Mouse (Mus musculus) ovary, postnatal 36 days (tissue): ENCODE data around the gene Agbl2.
A peak's percentile ranks its signal among the peaks of the same experiment; 100 is the strongest.

Experiments used
- DNase-seq: peaks from one replicate; pipeline ENCODE4 v3.0.0; 2022; ENCODE audit warnings: low spot score, mixed read lengths

The Agbl2 gene

DNA sequence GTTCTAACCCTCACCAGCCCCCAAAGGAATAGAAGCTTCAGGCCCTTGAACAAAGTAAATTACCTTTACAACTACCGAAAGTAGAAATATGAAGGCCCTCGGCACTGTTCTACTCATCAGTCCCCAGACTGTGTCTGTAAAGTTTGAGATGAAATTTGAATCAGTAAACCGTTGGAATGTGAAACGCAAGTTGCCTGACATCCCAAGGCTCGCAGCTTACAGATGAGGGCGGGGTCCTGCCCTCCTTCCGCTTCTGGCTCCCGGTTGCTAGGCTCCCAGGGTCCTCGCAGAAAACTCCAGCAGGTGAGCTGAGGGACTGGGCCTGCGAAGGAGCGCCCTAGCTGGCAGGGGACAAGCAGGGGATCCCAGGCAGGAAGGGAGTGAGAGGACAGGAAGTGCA lies at the start of gene Agbl2:
Agbl2 (plus strand) TSS at position 270 of the 400 bp plus-strand sequence.
- DNase-seq: peak; percentile 29

DNA sequence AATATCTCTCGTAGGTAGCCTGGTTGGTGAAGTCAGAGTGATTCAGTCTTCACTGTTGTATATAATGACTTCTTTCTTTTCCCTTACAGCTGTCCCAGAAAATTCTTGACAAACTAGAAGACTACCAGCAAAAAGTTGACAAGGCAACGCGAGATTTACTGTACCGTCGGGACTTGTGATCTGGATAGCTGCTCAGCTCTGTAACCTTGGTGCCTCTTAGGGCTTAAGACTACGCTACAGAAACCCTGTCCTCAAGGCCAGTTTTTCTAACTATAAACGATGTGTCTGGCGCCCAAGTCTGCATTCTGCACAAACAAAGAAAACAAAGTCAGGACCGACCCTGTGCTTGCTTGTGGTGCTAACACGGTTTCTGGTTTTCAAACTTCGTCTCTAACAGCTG lies 47.2 kb upstream of the Agbl2 start:
- DNase-seq: peak; percentile 16

DNA sequence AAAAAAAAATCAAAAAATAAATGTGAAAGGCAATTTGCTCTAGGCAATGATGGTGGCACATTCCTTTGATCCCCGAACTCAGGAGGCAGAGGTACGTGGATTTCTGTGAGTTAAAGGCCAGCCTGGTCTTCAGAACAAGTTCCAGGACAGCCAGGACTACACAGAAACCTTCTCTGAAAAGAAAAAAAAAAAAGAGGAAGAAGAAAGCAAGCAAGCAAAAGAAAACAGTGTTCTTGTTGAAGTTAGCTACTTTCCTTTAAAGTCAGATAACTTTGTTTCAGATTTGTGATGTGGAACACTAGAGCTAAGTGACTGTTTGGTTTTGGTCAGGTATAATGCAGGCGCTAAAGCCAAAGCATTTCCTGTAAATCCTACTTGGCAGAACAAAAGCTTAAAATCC lies 43.7 kb upstream of the Agbl2 start:
- DNase-seq: no peak

DNA sequence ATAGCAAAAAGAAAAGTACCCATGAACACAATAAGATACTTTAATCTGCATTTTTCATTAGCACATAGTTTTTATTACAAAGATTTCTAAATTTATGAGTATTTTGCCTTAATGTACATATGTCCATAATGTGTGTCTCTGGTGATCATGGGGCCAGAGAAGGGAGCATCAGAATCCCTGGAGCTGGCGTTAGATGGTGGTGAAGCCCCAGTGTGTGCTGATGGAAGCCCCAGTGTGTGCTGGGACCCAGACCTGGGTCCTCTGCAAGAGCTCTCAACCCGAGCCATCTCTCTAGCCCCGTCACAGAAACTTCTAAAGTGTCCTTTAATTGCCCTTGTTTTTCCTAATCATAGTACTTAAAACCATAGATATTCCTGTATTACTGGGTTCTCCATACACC lies 43.2 kb upstream of the Agbl2 start:
- DNase-seq: no peak

DNA sequence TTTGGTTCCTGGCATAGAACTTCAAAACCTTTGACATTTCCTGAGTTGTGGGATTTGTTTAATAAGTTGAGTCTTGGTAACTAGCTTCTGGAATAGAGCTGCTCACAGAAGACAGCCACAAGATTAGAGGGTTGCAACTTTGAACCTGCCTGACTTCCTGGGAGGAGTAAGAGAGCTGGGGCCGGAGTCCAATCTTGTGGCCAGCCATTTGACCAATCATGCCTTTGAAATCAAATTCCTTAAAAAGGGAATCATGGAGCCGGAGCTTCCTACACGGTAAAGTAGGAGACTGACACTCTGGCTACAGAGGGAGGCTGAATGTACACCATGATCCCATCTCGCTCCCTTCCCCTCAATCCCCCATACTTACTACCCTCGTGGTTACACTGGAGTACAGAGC lies 42.6 kb upstream of the Agbl2 start:
- no peak for DNase-seq

DNA sequence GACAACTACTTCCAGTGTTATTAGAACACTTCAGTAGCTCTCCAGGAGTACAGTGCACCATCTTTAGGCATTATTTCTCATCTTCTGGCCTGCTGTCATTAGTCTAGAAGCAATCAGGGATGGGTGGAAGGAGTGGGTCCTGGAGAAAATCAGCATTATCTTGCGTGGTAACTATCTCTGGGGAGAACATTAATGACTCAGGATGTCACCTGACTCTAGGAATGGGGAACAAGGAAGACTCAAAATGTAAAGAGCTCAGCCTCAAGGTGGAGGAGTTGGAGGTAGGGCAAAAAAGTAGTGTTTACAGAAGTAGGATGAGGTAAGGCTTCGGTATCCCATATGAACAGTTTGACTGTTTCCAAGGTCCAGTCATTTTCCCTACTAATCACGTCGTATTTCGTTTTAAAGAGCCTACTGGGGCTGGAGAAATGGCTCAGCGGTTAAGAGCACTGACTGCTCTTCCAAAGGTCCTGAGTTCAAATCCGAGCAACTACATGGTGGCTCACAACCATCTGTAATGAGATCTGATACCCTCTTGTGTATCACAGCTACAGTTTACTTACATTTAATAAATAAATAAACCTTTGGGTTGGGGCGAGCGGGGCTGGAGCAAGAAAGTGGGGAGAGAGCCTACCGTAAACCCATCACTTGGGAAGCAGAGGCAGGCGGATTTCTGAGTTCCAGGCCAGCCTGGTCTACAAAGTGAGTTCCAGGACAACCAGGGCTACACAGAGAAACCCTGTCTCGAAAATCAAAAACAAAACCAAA lies 38.1 kb upstream of the Agbl2 start:
- no peak for DNase-seq

DNA sequence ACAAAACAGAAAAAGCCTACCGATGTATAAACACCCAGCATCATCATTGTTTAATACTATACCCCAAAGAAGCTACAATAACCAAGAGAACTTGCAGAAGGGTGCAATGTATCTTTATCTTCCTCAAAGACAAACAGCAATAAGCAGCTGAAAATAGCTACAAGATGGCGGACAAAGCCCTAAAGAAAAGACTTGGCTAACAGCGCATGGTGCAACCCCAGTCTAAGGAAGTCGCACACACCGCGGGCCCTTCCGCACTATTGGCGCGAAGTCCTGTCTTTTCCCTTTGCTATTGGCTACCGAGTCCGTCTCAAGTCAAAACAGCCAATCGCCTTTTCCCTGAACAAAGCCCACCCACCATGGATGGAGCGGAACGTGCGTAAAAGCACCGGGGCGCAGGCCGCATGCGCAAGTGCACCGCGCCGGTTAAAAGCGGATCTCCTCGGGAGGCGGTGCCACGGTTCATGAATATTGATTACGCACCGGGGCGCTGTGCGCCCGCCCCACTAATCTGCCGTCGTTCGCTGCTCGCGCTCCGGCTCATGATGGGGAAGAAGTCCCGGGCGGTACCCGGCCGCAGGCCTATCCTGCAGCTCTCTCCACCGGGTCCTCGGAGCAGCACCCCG lies 37.4 kb upstream of the Agbl2 start, which contains the start of gene Fnbp4:
Fnbp4 (plus strand) TSS at position 318 of the 626 bp plus-strand sequence.
- DNase-seq: peak; percentile 97

DNA sequence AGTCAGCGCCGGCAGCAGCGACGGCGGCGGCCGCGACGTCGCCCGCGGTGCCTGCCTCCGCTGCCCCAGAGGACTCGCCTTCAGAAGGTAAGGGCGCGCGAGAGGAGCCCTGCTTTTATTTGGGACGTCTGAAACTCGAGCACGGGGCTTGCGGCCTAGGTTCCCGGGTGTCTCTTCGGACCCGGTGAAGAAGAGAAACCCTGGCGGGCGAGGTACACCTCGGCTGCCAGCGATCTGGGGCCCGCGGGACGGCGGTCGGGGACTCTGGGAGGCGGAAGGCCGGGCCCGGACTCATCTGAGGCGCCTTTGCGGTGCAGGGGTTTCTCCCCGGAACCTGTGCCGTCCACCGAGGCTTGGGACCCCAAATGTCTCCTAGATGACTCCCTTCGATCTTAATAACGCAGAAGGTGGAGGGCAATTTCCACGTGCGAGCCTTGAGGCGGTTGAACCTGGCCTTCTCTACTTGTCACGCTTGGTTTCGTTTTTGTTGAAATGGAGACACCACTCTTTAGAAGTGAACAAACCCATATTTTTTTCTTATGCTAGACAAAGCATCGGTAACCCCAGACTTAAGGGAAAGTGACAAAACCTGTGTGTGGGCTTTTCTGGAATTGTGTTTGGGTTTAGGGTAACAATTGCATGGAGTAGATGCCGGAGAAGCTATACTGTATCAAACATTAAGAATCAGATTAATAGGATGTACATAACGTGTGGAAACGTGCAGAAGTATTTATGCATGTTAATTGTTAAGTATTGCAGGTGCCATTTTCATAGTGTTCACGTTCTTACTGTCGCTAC lies 36.6 kb upstream of the Agbl2 start:
- no peak for DNase-seq

DNA sequence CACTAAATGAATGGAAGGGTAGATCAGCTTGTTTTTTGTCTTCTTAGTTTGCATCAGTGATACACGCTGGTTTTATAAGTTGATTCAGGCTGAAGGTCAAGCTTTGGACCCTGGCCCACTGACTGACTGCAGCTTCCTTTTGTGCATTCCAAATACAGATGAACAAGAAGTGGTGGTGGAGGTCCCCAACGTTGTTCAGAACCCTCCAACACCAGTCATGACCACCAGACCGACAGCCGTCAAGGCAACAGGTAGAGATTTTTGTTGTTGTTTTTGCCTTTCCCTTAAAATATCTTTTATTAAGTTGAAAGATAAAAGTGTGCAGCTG lies 36.0 kb upstream of the Agbl2 start:
- DNase-seq: no peak

DNA sequence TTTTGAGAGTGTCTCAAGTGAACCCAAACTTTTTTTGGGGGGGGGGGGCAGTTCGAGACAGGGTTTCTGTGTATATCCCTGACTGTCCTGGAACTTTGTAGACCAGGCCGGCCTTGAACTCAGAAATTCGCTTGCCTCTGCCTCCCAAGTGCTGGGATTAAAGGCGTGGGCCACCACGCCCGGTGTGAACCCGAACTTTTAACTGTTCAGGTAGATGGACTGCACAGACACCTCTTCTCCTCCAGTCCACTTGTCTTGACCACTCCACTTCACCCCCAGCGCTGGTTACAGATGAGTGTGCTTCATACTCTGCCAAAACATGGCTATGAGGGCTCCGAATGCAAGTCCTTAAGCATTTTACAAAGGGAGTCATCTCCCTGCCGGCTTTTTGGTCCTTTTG lies 35.4 kb upstream of the Agbl2 start:
- DNase-seq: no peak

DNA sequence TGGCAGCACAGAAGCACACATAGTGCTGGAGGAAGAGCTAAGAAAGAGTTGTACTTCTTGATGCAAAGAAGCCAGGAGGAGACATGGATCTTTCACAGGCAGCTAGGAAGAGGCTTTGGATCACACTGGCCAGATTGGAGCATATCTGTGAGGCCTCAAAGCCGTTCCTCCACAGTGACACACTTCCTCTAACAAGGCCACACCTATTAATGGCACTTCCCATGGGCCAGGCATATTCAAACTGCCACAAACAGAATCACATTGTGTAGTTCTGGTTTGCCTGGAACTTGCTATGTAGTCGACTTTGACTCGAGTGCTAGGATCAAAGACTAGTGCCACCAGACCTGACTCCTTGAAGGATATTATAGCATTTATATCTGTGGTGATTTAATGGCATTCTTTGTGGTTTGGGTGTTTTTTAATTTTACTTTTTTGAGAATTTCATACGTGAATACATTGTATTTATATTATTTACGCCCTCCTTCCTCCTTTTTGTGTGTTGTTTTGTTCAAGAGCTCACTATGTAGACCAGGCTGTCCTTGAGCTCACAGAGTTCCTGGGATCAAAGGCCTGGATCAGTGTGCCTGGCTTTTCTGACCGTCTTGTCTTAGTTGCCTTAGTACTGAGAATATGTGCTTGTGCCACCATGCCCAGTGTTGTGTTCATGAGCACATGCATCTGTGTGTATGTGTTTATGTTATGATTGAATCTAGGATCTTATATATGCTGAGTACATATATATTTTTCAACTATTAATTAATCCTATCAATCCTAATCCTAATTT lies 32.7 kb upstream of the Agbl2 start:
- no peak for DNase-seq

DNA sequence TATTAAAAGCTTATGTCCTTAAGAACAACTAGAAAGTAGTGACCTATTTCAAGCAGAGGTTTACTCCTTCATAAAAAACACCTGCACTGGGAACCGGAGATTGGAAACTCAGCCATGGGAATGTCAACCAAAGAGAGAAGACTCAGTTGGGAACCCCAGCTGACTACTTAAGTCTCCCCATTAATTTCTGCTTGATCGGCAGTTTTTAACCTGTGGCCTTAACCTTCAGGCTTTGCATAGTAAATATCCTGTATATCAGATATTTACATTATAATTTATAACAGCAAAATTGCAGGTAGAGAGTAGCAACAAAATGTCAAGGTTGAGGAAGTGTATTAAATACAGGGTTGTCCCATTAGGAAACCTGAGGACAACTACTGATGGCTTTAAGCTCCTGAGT lies 29.0 kb upstream of the Agbl2 start:
- no peak for DNase-seq

DNA sequence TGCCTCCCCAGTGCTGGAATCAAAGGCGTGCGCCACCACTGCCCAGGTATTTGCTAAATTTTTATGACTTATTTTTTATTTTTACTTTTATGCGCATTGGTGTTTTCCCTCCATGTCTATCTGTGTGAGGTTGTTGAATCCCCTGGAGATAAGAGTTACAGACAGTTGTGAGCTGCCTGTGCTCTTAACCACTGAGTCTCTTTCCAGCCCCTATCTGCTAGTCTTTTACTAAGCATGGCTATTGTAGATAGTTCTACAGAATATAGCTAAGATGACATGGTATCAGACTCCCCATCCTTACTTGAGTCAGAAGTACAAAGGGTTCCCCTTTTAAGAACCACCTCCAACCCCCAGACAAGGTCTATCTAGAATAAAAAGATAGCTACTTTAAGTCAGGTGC lies 28.3 kb upstream of the Agbl2 start:
- no peak for DNase-seq

DNA sequence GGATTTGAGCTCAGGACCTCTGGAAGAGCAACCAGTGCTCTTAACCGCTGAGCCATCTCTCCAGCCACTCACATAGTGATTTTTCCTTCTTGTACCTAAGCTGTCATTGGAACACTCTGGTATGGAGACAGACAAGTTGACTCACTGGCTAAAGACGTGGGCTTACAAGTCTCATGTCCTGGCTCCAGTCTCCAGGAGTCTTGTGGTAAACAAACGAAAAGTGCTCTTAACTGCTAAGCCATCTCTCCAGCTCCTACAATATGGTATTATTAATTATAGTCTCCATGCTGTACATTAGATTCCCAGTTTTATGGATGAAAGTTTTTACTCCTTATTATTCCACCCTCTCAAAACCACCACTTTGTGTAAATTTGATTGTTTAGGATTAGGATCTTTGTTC lies 17.4 kb upstream of the Agbl2 start:
- no peak for DNase-seq

DNA sequence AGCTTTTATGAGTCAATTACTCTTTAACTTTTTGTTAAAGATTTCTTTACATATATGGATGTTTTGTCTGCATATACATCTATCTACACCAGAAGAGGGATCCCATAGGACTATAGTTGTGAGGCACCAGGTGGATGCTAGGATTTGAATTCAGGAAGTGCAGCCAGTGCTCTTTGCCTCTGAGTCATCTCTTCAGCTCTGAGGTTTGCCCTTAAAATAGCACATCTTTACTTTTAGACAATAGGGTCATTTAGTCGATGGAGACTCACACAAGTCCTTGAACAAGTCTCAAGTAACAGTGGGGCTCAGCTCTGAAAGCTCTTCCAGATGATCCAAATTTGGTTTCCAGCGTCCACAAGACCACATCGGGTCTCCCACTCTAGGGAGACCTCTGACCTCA lies 1.2 kb upstream of the Agbl2 start:
- DNase-seq: no peak

DNA sequence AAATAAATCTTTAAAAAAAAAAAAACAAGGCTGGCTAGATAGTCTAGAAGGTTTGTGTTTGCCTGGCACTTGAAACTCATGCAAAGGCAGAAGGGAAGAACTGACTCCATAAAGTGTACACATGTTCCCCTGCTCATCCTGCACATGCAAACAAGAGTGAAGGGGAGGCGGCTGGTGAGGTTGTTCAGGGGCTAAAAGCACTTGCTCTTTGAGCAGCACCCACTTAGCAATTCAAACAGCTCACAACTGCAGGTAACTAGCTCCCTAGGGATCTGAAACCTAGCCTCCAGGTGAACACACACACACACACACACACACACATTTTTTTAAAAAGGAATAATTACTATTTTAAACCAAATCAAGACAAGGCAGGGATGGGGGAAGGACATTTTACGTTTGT lies 589 bp upstream of the Agbl2 start:
- no peak for DNase-seq

DNA sequence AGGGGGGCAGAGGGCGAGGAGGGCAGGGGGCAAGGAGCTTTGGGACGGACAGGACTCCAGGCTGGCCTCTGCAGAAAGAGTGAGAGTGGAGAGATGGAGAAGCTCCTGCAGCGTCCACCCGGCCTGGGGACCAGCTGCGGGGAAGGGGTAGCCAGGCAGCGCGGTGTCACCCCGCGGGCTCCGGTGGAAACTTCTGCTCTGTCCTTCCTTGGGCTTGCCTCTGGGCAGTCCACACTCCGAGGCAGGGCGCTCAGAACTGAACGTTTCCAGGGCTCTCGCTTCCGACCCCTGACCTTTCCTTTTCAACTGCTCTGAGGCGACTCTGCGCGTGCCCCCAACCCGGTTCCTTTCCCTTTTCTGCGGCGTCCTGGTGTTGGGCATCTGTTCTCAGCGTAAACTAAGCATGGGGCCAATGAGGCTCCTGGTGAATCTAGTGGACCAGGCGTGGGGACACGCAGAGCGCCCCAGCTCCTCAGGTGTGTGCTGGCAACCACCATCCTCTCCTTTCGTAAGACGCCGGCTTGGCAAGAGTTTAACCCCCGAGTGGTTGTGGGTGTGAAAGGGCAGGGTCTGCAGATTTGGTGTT lies 467 bp downstream of the Agbl2 start:
- peak; percentile 26 for DNase-seq

DNA sequence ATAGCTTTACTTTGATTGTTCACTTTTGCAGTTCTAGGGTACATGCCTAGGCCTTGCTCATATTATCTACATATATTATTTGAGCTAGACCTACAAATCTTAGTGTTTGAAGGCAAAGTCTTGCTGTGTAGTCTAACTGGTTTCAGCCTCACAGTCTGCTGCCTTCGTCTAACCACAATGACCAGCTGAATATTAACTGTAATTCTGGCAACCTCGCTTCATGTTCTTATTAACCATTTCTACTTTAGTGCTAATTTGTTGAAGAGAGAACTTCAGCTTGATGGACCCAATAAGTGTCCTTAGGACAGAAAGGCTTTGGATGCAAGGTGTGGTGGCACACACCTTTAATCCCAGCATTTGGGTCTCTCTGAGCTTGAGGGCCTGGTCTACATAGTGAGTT lies 5.6 kb downstream of the Agbl2 start:
- DNase-seq: no peak

DNA sequence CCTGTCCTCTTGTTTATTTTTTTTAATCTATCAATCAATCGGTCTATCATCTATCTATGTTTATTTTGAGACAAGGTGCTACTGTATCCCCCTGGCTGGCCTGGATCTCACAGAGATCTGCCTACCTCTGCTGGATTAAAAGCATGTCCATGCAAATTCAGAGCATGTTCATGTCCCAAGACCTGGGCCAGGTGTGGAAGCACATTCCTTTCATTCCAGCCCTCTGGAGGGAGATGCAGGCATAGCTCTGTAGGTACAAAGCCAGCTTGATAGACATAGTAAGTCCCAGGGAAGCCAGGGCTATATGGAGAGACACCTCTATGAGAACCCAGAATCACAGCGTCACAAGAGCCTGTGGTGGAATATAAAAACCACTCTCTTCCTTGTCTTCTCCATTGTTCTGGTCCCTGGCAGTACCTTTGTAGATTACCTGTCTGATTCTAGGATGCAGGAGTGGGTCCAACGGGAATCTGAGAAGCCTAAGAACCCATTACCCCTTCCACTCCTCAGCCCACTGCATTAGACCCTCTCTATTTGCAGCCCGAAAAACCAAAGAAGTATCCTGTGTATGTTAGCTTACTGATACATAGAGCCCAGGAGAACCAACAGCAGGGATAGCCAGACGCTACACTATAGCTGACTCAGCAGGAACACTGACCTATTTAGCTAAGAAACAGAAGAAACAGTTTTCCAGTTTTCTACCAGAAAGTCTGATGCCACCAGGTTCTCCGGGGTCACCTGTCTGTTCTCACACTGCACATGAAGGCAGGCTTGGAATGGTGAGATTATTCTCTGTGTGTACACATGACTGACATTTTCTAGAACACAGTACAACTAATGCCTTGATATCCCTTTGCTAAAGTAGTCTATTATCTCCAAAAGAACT lies 26.0 kb downstream of the Agbl2 start:
- no peak for DNase-seq

DNA sequence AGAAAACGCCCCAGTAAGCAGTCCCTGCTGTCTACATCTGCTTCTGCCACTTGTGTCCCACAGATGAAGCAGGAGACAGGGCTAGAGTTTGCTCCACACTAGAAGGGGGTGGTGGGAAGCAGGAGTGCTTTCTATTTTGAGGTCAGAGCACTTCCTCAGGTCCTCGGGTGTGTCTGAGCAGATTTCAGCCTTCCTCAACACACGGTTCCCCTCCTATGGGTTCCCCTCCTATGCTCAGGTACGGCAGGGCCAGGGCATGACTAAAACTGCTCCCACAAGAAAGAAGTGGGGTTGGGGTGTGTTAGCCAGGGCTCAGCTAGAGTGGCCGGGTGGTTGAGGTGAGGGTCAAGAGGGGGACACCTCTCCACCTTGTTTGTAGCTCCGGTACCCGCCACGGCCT lies 28.2 kb downstream of the Agbl2 start:
- DNase-seq: no peak

DNA sequence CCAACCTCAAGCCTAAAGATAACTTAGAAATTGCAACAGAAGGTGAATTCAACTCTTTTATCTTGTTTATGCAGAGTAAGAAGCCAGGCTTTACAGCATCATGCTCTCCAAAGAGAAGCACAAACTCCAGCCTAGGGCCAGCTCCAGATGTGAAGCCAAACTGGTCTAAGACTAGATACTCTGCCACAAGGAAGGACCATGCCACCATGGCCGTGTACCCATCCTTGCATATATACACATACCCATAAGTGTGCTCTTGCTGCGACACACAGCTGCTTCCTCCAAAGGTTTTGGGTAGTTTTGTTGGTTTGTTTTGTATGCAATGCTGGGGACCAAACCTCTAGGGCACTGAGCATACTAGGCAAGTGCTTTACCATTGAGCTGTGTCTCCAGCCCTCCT lies 32.7 kb downstream of the Agbl2 start:
- DNase-seq: no peak
